Mouse (Mus musculus): ENCODE results near the gene Acacb.

DNA sequence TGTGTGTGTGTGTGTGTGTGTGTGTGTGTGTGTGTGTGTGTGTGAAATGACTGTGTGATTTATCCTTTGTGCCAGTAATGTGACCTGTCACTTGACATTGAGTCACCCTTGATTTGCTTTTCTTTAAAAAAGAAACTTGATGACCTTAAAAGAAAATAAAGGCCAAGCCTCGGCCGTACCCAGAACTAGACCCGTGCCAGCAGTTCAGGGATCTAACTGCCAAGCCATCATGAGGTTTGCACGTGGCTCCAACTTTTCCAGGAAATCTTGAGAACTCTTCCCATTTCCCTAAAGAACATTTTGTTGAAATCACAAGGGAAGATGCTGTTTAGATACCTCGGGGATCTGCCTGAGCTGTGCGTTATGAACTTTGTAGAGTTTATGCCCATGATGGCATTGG is 15.1 kb downstream of the Acacb start:
- TF ChIP-seq CTCF (IDR thresholded peaks at IDR 0.05; ENCODE audit: extremely low read depth, insufficient read depth, low read length) (no peak), POLR2A (IDR thresholded peaks at IDR 0.05; ENCODE audit: extremely low read depth, insufficient read depth, low read length) (no peak)
